Mouse (Mus musculus): Measurements from ENCODE around the gene Smarce1. TPM values are rescaled to one million over a fixed set of nuclear protein-coding genes. Genes with fewer than 3 reads are reported as not detected.

The Smarce1 gene
- total and polyA plus RNA-seq, 3 experiments = 243 to 277 TPM; not detected in 1

GRCm38 (mm10) chr11:99221811-99222210 lies 9.0 kb downstream of the Smarce1 start:
- peaks cover 3% of the 10 kb centered on the region; the same call in 1 of the 2 replicates for H3K79me2 ChIP-seq (ENCODE audit: control insufficient read depth, insufficient read depth, low read length, poor library complexity)
- no peak overlapping the region for H3K27ac ChIP-seq (ENCODE audit: control insufficient read depth, low read depth, low read length)
- H3K9ac ChIP-seq (ENCODE audit: control insufficient read depth, low read depth, low read length, poor library complexity, severe bottlenecking) = no peak overlapping the region
- no peak overlapping the region for H3K4me3 ChIP-seq (ENCODE audit: control insufficient read depth in 1 of 2, insufficient read depth in 1 of 2, low read depth in 2 of 2, low read length in 2 of 2)
- DNase-seq (ENCODE audit: low read depth, low spot score) = no peak
- TF ChIP-seq MAFK (IDR thresholded peaks at IDR 0.05; ENCODE audit: borderline replicate concordance, low read depth, low read length) = no peak
- no peak for TF ChIP-seq EP300 (IDR thresholded peaks at IDR 0.05; ENCODE audit: low read depth in 1 of 2, low read length in 2 of 2)
- TF ChIP-seq SIN3A (IDR thresholded peaks at IDR 0.05; ENCODE audit: low read length) = no peak
- TF ChIP-seq NELFE (IDR thresholded peaks at IDR 0.05; ENCODE audit: low read depth, low read length) = no peak
- no peak for TF ChIP-seq BHLHE40 (IDR thresholded peaks at IDR 0.05; ENCODE audit: borderline replicate concordance, low read depth, low read length)
- TF ChIP-seq MYC (IDR thresholded peaks at IDR 0.05; ENCODE audit: low read depth, low read length) = no peak
- TF ChIP-seq SMC3 (IDR thresholded peaks at IDR 0.05; ENCODE audit: low read depth, low read length) = no peak
- TF ChIP-seq RAD21 (IDR thresholded peaks at IDR 0.05; ENCODE audit: low read depth, low read length) = no peak
- no peak for TF ChIP-seq ZMIZ1 (IDR thresholded peaks at IDR 0.05; ENCODE audit: low read depth, low read length)
- H3K4me1 ChIP-seq (ENCODE audit: control insufficient read depth in 1 of 2, insufficient read depth in 2 of 2, low read length in 2 of 2) = no peaks in the 10 kb centered on the region
- no peaks in the 10 kb centered on the region for H3K27me3 ChIP-seq (ENCODE audit: control insufficient read depth in 1 of 2, insufficient read depth in 2 of 2, low read length in 2 of 2)
- H3K36me3 ChIP-seq (ENCODE audit: control insufficient read depth in 1 of 2, insufficient read depth in 2 of 2, low read length in 2 of 2) = peaks cover 0 to 44% of the 10 kb centered on the region in 2 experiments; a peak in 3 of 4 replicates
- no peaks in the 10 kb centered on the region for H3K9me3 ChIP-seq (replicated peaks; ENCODE audit: insufficient read depth, low read length)

DNA sequence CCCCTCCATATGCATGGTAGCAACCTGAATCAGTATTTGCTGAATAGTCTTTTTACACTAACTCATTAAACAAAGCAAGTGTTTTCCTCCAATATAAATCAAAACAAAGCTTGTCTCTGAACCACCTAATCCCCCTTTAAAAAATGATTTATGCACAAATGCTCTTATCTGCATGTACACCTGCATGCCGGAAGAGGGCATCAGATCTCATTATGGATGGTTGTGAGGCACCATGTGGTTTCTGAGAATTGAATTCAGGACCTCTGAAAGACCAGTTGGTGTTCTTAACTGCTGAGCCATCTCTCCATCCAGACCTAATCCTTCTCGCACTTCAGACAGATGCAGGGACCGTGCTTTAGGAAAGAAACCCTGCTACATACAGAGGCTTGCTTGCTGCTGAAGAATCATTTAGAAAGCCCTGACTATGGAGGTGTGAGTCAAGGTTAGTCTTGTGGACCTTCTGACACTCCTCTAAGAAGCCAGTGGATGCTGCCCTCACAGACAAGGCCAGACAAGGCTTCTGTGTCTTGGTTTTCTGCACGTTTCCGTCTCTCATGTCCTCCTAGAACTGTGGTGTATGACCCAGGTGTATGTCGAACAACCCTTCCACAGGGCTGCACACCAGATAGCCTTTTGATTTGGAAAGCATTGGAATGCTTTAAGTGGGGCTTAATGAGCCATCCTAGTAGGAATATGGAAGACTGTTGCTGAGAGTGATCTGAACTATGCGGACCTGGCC lies 13.4 kb downstream of the Smarce1 start:
- H3K4me1 ChIP-seq (ENCODE audit: control insufficient read depth in 1 of 2, insufficient read depth in 2 of 2, low read length in 2 of 2) = no peaks in the 10 kb centered on the region
- H3K4me3 ChIP-seq (ENCODE audit: control insufficient read depth in 1 of 2, insufficient read depth in 1 of 2, low read depth in 2 of 2, low read length in 2 of 2) = no peak overlapping the region
- H3K27ac ChIP-seq (ENCODE audit: control insufficient read depth, low read depth, low read length) = no peak overlapping the region
- peaks cover 0 to 53% of the 10 kb centered on the region in 2 experiments; a peak in 2 of 4 replicates for H3K36me3 ChIP-seq (ENCODE audit: control insufficient read depth in 1 of 2, insufficient read depth in 2 of 2, low read length in 2 of 2)
- no peak overlapping the region for H3K9ac ChIP-seq (ENCODE audit: control insufficient read depth, low read depth, low read length, poor library complexity, severe bottlenecking)
- no peaks in the 10 kb centered on the region for H3K27me3 ChIP-seq (ENCODE audit: control insufficient read depth in 1 of 2, insufficient read depth in 2 of 2, low read length in 2 of 2)
- no peaks in the 10 kb centered on the region for H3K79me2 ChIP-seq (ENCODE audit: control insufficient read depth, insufficient read depth, low read length, poor library complexity)
- DNase-seq (ENCODE audit: low read depth, low spot score) = no peak
- no peaks in the 10 kb centered on the region for H3K9me3 ChIP-seq (replicated peaks; ENCODE audit: insufficient read depth, low read length)
- TF ChIP-seq TAL1 (IDR thresholded peaks at IDR 0.05; ENCODE audit: low read length) = no peak
- no peak for TF ChIP-seq JUND (IDR thresholded peaks at IDR 0.05; ENCODE audit: low read depth, low read length)
- no peak for TF ChIP-seq MYB (IDR thresholded peaks at IDR 0.05; ENCODE audit: low read depth, low read length)
- no peak for TF ChIP-seq SMC3 (IDR thresholded peaks at IDR 0.05; ENCODE audit: low read depth, low read length)
- no peak for TF ChIP-seq USF2 (IDR thresholded peaks at IDR 0.05; ENCODE audit: borderline replicate concordance in 1 of 2, insufficient read depth in 1 of 2, low read depth in 1 of 2, low read length in 2 of 2)
- no peak for TF ChIP-seq MAFK (IDR thresholded peaks at IDR 0.05; ENCODE audit: borderline replicate concordance, low read depth, low read length)
- TF ChIP-seq KAT2A (conservative IDR thresholded peaks at IDR 0.05; ENCODE audit: low read depth, low read length) = no peak

Data from MEL (cell line).